Mouse (Mus musculus): ENCODE measurements around the gene Igf1. TPM values are rescaled to one million over a fixed set of nuclear protein-coding genes. Genes with fewer than 3 reads are reported as not detected.

Gene Igf1
- polyA plus RNA-seq, 1 experiment from 2014 or later: 24.7 TPM

DNA sequence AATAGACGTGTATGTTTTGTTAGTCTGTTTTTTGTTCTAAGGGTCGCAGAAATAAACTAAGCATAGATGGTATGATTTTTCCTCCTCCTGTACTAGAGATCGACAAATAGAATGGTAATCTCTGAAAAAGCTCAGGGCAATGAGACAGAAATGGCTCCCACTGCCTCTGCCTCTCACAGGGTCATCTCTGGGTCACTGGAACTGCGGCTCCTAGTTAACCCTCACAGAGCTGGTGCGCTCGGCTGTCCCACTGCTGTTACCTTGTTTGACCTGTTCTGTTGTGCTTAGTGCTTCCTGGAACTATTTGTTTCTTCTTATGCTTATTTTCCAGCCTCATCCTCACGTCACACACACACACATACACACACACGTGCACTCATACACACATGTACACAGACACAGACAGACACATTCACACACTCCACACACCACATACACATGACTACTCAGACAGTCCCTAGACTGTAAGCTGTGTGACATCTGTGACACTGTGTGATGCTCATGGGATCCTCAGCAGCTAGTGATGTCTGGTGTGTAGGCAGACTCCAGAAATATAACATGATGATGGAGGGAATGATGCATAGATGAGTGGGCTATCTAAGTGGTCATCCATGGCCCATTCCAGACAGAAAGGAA, 13.0 kb upstream of the Igf1 start:
- WGBS: 40% methylated on average over 8 of the region's 8 CpGs
- ATAC-seq (ENCODE audit: low FRiP score): no peak
- H3K36me3 ChIP-seq: no peaks in the 10 kb centered on the region

DNA sequence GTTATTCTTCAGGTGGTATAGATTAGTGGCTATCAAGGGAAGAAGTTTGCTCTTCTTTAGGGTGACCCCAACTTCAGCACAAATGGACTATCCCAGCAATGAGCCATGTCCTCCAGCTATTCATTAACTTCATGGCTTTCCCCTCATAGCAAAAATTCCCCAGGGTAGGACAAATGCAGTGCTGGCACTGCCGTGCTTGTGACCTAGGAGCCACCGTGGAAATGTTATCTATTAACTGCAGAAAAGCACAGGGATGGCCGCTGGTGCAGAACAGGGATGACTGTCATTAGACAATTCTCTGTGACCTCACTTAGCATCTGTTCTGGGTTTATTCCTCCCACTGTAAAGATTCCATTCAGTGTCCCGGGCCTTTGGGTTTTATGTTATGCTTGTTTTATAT, 10.2 kb upstream of the Igf1 start:
- no peak overlapping the region for H3K27ac ChIP-seq (replicated peaks)
- no peak overlapping the region for H3K9ac ChIP-seq (replicated peaks)
- peaks cover 8% of the 10 kb centered on the region for H3K4me1 ChIP-seq
- no peaks in the 10 kb centered on the region for H3K36me3 ChIP-seq
- H3K4me2 ChIP-seq: no peak overlapping the region
- WGBS: 45% methylated on average over 4 of the region's 4 CpGs
- H3K9me3 ChIP-seq (replicated peaks): no peaks in the 10 kb centered on the region
- no peak overlapping the region for H3K4me3 ChIP-seq (replicated peaks)
- no peaks in the 10 kb centered on the region for H3K27me3 ChIP-seq (replicated peaks)
- no peak for ATAC-seq (ENCODE audit: low FRiP score)

More for the DNA sequence above, 13.0 kb upstream of the Igf1 start:
- no peaks in the 10 kb centered on the region for H3K9me3 ChIP-seq (replicated peaks)
- H3K4me1 ChIP-seq: no peaks in the 10 kb centered on the region
- no peak overlapping the region for H3K27ac ChIP-seq (replicated peaks)
- no peak overlapping the region for H3K9ac ChIP-seq (replicated peaks)
- no peaks in the 10 kb centered on the region for H3K27me3 ChIP-seq (replicated peaks)
- no peak overlapping the region for H3K4me3 ChIP-seq (replicated peaks)
- no peak overlapping the region for H3K4me2 ChIP-seq

DNA sequence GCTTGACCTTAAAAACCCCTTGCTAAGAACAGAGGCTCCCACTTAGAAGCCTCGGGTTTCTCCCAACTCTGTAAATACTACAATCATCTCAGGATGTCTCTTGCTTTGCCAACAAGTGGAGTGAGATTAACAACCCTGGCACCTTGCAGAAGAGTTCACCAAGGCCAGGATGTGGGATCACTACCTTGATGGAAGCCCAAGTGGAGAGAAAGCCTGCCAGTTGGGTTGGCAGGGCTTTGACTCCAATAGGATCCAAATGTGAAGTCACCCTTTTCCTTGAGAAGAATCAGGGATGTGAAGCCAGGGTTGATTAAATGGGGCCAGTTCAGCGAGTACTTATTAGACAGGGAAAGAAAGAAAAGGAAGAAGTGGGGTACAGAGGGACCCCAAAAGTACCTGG, 9.6 kb upstream of the Igf1 start:
- Histone ChIP-seq H3K36me3 (no peaks in the 10 kb centered on the region), H3K9ac (replicated peaks) (no peak overlapping the region), H3K27me3 (replicated peaks) (no peaks in the 10 kb centered on the region), H3K9me3 (replicated peaks) (no peaks in the 10 kb centered on the region), H3K27ac (replicated peaks) (no peak overlapping the region), H3K4me3 (replicated peaks) (no peak overlapping the region), H3K4me2 (no peak overlapping the region), H3K4me1 (peaks cover 8% of the 10 kb centered on the region)
- 70% methylated on average over 2 of the region's 2 CpGs for WGBS
- no peak for ATAC-seq (ENCODE audit: low FRiP score)

DNA sequence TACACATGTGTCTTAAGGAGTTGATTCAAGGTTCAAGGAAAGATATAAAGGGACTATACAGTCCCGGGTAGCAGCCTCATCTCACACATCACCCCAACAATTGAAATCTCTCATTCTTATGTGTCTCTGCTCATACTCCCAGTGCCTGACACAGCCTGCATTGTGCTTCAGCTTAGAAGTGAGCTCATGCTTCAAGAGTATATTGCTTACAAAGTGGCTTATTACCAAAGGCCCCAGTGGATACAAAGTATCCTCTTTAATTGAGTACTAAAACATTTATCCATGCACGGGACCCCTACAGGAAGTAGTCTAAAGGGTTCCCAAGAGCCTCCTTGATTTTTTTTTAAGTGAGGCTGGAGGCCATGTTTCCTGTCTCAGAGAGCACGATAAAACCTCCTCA, 6.6 kb upstream of the Igf1 start:
- Histone ChIP-seq H3K4me2 (no peak overlapping the region), H3K9ac (replicated peaks) (no peak overlapping the region), H3K27me3 (replicated peaks) (no peaks in the 10 kb centered on the region), H3K4me1 (peaks cover 8% of the 10 kb centered on the region), H3K27ac (replicated peaks) (no peak overlapping the region), H3K4me3 (replicated peaks) (no peak overlapping the region), H3K36me3 (no peaks in the 10 kb centered on the region), H3K9me3 (replicated peaks) (no peaks in the 10 kb centered on the region)
- 31% methylated on average over 3 of the region's 3 CpGs for WGBS
- ATAC-seq (ENCODE audit: low FRiP score): peak; percentile 71; the same call in 1 of the 2 replicates

DNA sequence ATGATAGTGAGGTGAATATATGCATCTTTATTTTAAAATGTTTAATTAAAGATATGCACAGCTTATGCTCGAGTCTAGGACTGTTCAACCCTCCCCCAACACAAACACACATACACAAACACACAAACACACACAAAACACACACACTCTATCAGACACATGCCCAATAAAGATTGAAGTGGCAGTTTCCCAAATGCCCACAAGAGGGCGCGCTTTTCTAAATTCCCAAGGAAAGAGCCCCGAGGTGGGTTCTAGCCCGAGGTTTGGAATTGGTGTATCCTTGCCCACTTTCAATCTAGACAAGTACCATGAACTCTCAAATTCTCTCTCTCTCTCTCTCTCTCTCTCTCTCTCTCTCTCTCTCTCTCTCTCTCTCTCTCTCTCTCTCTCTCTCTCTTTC, 3.7 kb upstream of the Igf1 start:
- ATAC-seq (ENCODE audit: low FRiP score): no peak
- no peak overlapping the region for H3K4me2 ChIP-seq
- peaks cover 25% of the 10 kb centered on the region for H3K4me1 ChIP-seq
- H3K9ac ChIP-seq (replicated peaks): no peak overlapping the region
- H3K27ac ChIP-seq (replicated peaks): no peak overlapping the region
- 1% methylated on average over 5 of the region's 5 CpGs for WGBS
- H3K36me3 ChIP-seq: no peaks in the 10 kb centered on the region
- no peak overlapping the region for H3K4me3 ChIP-seq (replicated peaks)
- 0 out of 2 replicates have a peak, but pooled peaks cover 3% of the 10 kb centered on the region for H3K27me3 ChIP-seq (replicated peaks)
- no peaks in the 10 kb centered on the region for H3K9me3 ChIP-seq (replicated peaks)

DNA sequence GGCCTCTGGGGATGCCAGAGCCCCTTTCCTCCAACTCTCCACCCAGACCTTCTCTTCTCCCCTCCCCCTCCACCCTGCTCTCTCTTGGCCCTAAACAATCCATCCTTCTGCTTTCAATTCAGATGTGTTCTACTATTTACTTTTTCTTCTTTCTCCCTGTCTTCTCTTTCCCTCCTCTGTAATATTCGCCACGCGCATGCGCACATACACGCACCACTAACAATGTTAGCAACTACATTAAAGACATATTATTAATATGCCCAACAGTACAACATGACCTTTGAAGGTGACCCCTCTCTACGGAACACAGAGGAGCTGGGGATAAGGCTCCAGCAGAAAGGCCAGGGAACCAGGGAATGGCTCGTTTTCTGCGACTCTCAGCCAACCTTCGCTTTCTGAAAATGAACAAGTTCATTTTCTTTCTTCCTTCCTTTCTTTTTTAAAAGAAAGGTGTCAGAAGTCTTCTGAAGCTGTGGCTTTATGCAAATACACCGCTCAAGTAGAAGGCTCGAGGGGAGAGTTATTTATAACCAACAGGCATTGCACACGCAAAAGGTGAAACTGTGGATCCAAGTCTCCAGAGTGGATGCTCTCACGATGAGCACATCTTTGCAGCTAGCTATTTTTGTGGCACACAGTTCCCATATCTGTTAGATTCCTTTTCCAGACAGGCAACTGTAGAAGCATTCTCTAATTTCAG, 2.5 kb upstream of the Igf1 start:
- 81% methylated on average over 13 of the region's 13 CpGs for WGBS
- no peaks in the 10 kb centered on the region for H3K36me3 ChIP-seq

DNA sequence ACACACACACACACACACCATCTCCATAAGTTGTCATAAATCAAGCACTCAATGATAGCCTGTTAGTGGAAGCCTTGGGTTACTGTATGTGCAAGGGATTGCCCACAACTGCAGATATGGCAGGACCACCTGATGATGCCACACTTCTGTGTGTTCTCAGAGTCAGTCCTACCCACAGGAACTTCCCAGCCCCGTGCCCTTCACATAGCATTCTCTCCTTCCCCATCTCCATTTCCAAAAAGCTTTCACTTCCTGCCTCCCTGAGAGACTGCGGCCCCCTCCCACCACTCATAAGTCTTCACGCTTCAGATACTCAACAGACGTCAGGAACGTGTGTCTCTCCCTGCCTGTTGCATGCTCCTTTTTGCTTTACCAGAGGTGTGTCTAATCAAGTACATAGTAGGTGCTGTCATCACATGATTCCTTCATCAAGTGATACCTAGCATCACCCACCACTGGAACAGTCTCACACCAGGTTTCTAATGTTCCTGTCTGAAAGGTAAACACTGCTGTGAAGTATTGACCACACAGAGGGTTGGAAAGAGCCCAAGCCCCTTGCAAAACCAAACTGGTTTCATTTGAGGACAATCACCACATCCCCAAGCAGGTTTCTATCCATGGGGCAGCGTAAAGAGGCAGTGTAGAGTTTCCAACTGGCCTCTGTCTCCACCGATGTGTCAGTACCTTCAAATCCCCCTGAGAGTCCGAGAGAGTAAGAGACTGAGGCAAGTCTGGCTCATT, 680 bp upstream of the Igf1 start:
- H3K4me3 ChIP-seq (replicated peaks): no peak overlapping the region
- 61% methylated on average over 8 of the region's 8 CpGs for WGBS
- no peak for ATAC-seq (ENCODE audit: low FRiP score)

More for the DNA sequence above, 2.5 kb upstream of the Igf1 start:
- Histone ChIP-seq H3K4me1 (peaks cover 34% of the 10 kb centered on the region), H3K9ac (replicated peaks) (no peak overlapping the region), H3K4me2 (no peak overlapping the region), H3K9me3 (replicated peaks) (no peaks in the 10 kb centered on the region), H3K27ac (replicated peaks) (no peak overlapping the region), H3K4me3 (replicated peaks) (no peak overlapping the region), H3K27me3 (replicated peaks) (0 out of 2 replicates have a peak, but pooled peaks cover 3% of the 10 kb centered on the region)
- ATAC-seq (ENCODE audit: low FRiP score): no peak

DNA sequence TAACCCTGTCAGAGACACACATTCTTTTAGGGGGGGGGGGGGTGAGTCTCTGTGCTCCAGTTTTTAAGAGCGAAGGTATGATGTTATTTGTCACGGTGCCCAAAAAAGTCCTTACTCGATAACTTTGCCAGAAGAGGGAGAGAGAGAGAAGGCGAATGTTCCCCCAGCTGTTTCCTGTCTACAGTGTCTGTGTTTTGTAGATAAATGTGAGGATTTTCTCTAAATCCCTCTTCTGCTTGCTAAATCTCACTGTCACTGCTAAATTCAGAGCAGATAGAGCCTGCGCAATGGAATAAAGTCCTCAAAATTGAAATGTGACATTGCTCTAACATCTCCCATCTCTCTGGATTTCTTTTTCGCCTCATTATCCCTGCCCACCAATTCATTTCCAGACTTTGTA, 874 bp downstream of the Igf1 start:
- H3K9ac ChIP-seq (replicated peaks): no peak overlapping the region
- H3K27ac ChIP-seq (replicated peaks): peak overlapping the region; percentile 66; the same call in 1 of the 2 replicates
- no peaks in the 10 kb centered on the region for H3K9me3 ChIP-seq (replicated peaks)
- peak overlapping the region; percentile 41; the same call in 1 of the 2 replicates for H3K4me3 ChIP-seq (replicated peaks)
- no peaks in the 10 kb centered on the region for H3K36me3 ChIP-seq
- 51% methylated on average over 6 of the region's 6 CpGs for WGBS
- 0 out of 2 replicates have a peak, but pooled peaks cover 3% of the 10 kb centered on the region for H3K27me3 ChIP-seq (replicated peaks)
- H3K4me1 ChIP-seq: peaks cover 32% of the 10 kb centered on the region
- peak overlapping the region; percentile 76 for H3K4me2 ChIP-seq
- no peak for ATAC-seq (ENCODE audit: low FRiP score)

More for the DNA sequence above, 680 bp upstream of the Igf1 start:
- no peak overlapping the region for H3K27ac ChIP-seq (replicated peaks)
- H3K4me1 ChIP-seq: peaks cover 32% of the 10 kb centered on the region
- H3K9ac ChIP-seq (replicated peaks): no peak overlapping the region
- H3K27me3 ChIP-seq (replicated peaks): 0 out of 2 replicates have a peak, but pooled peaks cover 3% of the 10 kb centered on the region
- no peaks in the 10 kb centered on the region for H3K9me3 ChIP-seq (replicated peaks)
- H3K36me3 ChIP-seq: no peaks in the 10 kb centered on the region
- no peak overlapping the region for H3K4me2 ChIP-seq

DNA sequence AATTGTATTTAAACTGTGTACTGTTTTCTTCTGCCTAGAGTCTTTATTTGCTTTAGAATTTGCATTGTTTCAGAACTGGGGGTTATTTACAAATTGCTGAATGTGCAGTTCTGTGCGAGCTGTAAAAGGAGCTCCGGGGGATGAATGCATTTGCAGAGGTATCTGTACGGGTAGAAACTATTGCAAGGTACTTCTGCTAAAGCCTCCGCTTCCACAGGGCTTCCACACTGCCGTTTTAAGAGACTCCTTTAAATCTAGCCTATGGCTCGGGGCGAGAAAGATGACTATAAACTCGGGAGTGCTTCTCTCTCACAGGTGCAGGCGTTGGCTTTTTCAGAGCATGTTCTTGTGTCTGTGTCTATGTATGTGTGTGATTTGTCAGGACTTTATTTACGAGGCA, 1.4 kb downstream of the Igf1 start:
- Histone ChIP-seq H3K27ac (replicated peaks) (peak overlapping the region; percentile 66; the same call in 1 of the 2 replicates), H3K36me3 (no peaks in the 10 kb centered on the region), H3K4me3 (replicated peaks) (peak overlapping the region; percentile 41), H3K9ac (replicated peaks) (peak overlapping the region; percentile 36; the same call in 1 of the 2 replicates), H3K27me3 (replicated peaks) (0 out of 2 replicates have a peak, but pooled peaks cover 3% of the 10 kb centered on the region), H3K4me1 (peaks cover 32% of the 10 kb centered on the region), H3K9me3 (replicated peaks) (no peaks in the 10 kb centered on the region), H3K4me2 (peak overlapping the region; percentile 76)
- ATAC-seq (ENCODE audit: low FRiP score): peak; percentile 36; the same call in 1 of the 2 replicates
- WGBS: 11% methylated on average over 10 of the region's 10 CpGs

DNA sequence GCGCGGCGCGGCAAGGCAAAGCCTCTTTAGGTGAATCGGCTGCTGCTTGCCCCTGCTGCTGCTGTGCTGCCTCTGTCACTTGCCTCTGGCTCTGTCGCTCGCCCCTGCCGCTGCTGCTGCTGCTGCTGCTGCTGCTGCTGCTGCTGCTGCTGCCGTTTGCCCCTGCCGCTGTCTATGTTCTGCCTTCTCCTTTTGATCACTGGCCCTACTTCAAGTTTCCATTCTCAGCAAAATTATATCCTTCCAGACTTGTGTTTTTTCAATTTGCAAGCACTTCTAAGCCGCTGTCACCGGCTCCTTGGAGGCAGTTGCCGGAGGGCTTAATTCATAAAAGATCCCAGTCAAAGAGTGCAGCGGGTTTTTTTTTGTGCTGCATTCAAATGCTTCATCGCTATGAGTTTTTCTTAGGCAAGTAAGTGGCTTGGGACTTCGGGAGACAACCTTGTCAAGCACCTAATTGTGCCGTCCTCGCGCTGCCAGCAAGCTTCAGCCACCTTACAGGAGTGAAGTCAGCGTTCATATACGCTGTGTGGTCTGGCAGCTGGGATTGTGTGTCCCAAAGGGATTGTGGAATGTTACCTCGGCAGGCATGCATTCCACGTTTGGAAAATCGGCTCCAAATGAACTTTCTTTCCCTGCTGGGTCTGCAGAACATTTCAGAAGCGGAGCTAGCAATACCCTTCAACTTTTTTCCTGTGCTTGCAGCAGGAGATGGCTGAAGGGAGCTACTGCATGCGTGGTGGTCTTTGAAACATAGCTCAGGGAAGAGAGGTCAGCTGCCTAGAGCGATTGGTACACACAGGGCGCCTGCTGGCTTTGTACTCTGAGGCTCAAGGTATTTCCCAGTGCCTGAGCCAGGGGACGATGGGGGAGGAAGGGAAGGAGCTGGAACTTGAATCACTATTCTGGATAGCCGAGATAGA, 2.4 kb downstream of the Igf1 start:
- peaks cover 32% of the 10 kb centered on the region for H3K4me1 ChIP-seq
- WGBS: 1% methylated on average over 30 of the region's 30 CpGs
- peak overlapping the region; percentile 36 for H3K9ac ChIP-seq (replicated peaks)
- H3K27me3 ChIP-seq (replicated peaks): 0 out of 2 replicates have a peak, but pooled peaks cover 3% of the 10 kb centered on the region
- peak overlapping the region; percentile 66 for H3K27ac ChIP-seq (replicated peaks)
- H3K4me3 ChIP-seq (replicated peaks): peak overlapping the region; percentile 41
- H3K4me2 ChIP-seq: peak overlapping the region; percentile 76
- H3K9me3 ChIP-seq (replicated peaks): no peaks in the 10 kb centered on the region
- H3K36me3 ChIP-seq: no peaks in the 10 kb centered on the region
- peak; percentile 58 for ATAC-seq (ENCODE audit: low FRiP score)

DNA sequence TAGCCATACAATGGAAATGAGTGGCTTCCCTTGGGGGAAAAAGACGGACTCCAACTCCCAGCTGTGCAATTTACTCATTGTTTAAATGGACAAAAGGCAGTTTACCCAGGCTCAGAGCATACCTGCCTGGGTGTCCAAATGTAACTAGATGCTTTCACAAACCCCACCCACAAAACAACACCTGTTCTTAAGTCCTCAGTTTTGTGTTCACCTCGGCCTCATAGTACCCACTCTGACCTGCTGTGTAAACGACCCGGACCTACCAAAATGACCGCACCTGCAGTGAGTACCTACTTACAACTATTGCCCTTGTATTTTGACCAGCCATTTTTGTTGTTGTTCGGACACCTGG, 3.0 kb downstream of the Igf1 start:
- Histone ChIP-seq H3K4me1 (peaks cover 32% of the 10 kb centered on the region), H3K4me2 (peak overlapping the region; percentile 76), H3K9ac (replicated peaks) (peak overlapping the region; percentile 36; the same call in 1 of the 2 replicates), H3K27me3 (replicated peaks) (0 out of 2 replicates have a peak, but pooled peaks cover 3% of the 10 kb centered on the region), H3K36me3 (no peaks in the 10 kb centered on the region), H3K27ac (replicated peaks) (peak overlapping the region; percentile 66; the same call in 1 of the 2 replicates), H3K9me3 (replicated peaks) (no peaks in the 10 kb centered on the region), H3K4me3 (replicated peaks) (peak overlapping the region; percentile 41)
- 57% methylated on average over 6 of the region's 6 CpGs for WGBS
- ATAC-seq (ENCODE audit: low FRiP score): no peak
